Mouse (Mus musculus): ENCODE measurements at regions not wholly inside any gene's neighbourhood (a gene's known extent, or its start where the extent isn't known, plus 50 kb on each side); places are given as distances from the start of the nearest gene placed in this dataset.

DNA sequence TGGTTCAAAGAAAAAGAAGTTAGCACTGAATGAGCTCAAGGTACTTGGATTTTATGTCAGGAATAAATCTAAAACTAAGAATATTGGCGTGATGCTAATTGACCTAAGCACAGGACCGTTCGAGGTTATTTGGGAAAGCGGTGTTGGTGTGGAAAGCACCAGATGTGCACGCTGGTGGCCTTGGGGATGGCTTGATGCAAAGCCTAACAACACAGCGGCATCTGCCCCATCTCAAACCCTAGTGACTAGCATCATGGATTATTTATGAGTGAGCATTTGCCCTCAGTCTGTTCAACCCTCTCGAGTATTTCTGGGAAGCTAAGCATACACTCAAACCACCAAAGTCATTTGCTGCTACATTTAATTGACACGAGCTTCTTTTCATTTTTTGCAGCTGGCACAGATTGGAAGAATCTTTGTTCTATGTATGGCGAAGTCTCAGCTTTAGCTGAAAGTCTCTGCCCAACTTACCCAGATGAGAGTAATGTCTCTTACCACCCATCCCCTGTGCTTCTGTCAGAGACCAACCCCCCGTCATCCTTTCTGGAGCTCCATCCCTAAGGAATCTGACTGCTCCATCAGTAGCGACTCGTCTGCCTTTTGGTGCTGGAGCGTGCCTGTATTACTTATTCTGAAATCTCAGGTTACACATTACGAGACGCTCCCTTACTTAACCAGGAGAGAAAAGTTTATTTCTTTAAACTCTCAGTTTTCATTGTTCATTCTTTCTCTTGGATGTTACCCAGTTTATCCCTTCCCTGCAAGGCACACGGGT is 257.8 kb upstream of the Gm12728 start:
- no peak for ATAC-seq (replicated peaks; ENCODE audit: low FRiP score, poor library complexity, severe bottlenecking)

DNA sequence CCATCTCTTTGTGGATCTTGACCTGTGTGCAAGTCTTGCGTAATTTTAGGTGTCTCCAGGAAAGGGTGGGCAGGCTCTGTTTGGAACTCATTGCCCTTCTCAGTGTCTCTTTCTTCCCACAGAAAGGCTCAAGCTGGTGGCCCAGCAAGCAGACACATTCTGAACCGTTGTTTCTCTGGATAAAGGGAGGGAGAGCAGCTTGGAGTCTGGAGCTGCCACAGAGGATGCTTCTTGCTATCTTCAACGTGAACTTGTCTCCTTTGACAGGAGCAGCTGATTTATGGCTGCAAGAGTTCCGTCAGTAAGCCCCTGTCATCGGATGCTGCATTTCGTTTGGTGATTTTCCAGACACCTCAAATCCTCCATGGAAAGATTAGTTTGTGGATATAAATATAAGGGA is 254.2 kb upstream of the Gm12728 start:
- ATAC-seq (replicated peaks; ENCODE audit: low FRiP score, poor library complexity, severe bottlenecking), result no peak

DNA sequence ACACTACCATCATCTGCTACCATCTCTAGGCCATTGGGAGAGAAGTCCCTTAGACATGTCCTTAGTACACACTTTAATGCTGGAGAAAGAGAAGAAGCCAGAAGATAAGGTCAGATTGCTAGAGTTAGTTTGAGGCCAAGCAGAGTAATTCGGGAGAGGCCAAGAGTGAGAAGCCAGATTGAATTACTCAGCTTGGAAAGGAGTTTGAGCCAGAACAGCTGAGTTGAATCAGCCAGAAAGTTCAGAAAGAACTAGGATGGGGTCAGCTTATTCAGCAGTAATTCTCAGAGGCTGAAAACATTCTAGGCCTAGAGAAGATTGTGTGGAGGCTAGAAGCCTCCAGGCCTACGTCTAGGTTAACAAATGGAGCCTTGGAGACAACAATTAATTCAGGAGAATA is 244.2 kb upstream of the Gm12728 start:
- ATAC-seq (replicated peaks; ENCODE audit: low FRiP score, poor library complexity, severe bottlenecking), result no peak

DNA sequence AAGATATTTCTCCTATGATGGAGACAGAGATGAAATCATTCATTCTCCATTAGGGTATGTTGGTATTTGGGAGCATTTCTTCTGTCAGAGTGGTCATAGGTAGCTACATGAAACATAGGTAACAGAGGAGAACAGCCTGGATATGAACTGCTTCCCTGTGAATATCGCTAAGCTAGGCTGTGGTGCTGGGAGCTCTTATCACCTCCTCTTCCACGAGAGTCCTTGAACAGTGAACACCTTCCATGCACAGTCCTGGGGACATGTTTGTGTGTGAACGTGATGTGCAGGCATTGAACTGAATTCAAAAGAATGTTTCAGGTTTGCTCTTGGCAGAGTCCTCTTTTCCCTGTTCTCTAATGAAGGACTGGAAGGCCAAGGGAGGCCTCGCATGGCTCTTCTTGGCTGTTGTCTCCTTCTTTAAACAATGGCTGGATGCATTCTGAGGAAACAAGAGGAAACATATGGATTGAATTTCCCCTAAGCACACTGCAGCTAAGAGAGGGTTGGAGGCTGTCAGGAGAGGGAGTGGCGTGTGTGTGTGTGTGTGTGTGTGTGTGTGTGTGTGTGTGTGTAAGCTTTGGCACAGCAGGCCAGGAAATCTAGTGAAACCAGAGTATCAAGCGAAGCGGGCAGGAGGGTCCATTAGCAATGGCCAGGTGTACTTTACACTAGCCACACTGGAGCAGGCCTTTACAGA is 239.8 kb upstream of the Gm12728 start:
- ATAC-seq (replicated peaks; ENCODE audit: low FRiP score, poor library complexity, severe bottlenecking), result no peak

DNA sequence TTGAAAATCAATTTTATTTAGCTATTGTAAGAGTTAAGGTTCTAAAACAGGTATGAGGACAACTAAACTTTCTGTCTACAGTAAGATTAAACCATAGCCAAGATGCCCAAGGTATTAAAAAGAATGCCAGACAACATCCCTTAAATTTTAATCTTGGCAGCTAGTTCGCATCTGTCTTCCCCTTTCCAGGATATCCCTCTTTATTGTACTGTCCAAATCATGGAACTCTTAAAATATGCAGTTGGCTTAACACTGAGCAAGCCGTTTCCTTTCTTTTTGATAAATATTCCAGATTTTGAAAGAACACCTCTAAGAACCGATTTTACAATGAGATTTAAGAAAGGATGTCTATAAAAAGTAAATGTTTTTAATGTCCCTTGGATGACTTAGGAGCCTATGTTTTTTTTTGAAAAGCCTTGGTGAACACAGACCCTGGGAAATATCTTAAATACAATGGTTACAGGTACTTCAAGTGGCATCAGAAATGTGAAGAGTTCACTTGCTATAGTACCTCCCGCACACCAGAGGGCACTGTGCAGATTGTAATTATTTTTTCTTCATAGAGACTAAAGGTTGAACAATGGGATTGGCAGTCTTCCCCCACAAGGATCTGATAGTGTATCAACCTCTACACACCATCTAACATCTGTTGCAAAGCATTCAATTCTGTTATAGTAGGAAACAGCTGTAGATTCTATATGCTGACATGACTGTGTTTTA is 237.5 kb upstream of the Gm12728 start:
- no peak for ATAC-seq (replicated peaks; ENCODE audit: low FRiP score, poor library complexity, severe bottlenecking)

DNA sequence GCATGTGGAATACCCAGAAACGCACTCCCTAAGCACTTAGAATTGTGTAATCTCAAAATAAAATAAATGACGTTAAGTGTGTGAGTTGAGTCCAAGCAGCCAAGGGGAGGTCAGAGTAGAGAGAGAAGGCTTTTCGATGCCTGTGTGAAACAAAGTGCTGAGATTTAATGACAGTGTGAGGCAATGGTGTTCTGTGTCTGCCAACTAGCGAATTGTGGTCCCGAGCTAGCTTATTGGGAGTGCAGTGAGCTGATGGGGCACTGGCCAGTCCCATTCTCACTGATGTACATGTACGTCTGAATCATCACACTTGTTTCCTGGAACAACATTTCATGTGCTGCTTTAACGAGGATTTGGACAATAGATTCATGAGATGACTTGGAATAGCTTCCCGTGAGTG is 234.7 kb upstream of the Gm12728 start:
- ATAC-seq (replicated peaks; ENCODE audit: low FRiP score, poor library complexity, severe bottlenecking), result no peak

DNA sequence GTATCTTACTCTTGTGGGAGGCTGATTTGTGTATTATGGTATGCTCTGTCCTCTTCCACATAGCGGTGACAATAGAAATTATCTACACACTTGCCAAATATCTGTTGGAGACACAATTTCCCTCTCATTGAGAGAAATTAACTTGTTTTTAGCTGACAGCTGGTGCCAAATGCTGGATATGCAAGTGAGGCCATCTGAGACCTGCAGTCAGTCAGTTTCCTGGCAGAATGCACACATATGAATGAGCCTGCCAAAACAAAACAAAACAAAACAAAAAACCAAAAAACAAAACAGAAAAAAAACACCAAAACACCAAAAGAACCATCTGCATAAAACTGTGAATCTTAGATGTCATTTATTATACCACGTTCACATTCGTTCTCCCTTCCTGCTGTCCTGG is 233.7 kb upstream of the Gm12728 start:
- ATAC-seq (replicated peaks; ENCODE audit: low FRiP score, poor library complexity, severe bottlenecking), result no peak

DNA sequence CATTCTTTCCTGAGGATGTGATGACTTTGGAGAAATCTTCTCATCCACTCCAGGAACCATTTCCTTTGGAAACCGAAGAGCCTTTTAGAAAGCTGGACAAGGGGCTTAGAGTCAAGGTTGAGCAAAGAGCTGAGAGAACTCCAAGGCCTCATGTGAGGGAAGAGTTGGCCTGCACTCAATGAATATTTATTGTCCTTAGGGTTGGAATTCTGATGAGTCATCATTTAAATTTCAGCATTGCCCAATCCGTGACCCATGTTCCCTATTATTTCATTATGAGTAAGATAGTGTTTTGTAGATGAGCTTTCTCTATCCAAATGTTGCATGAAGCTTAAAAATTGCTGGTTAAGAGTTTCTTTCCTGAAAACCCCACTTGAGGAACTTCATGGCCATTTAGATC is 232.3 kb upstream of the Gm12728 start:
- no peak for ATAC-seq (replicated peaks; ENCODE audit: low FRiP score, poor library complexity, severe bottlenecking)

DNA sequence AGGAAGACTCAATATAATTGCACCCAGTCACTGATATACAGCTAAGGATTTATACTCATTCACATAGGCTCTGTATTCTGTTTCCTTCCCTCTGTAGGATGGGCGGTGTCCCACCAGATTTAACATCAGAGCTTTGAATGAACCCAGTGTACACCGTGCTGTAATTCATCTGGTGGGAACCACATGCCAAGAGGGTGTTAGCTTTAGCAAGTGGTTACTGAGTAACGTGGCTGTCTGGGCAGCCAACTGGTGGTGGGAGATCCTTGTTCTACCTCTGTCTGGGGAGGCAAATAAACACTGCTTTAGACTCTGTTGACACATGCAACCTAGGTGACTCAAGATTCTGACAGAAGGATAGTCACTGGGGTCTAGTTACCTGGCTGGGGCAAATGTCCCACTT is 229.6 kb upstream of the Gm12728 start:
- no peak for ATAC-seq (replicated peaks; ENCODE audit: low FRiP score, poor library complexity, severe bottlenecking)

DNA sequence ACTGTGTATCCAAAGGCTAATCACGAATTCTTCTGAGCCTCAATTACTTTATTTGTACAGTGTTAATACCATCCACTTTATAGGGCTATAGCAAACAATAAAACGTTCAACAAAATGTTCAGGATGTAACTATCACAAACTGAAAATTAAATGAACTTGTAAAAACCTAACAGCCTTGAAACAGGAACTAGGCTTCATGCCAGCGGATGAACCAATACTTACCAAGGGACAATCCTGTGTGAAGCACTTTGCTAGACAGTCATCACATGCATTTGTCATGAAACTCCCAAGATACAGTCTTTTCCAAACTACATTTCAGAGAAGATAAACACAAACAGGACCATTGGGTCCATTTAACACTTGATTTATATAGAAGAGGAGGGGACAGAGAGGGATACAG is 228.9 kb upstream of the Gm12728 start:
- no peak for ATAC-seq (replicated peaks; ENCODE audit: low FRiP score, poor library complexity, severe bottlenecking)

DNA sequence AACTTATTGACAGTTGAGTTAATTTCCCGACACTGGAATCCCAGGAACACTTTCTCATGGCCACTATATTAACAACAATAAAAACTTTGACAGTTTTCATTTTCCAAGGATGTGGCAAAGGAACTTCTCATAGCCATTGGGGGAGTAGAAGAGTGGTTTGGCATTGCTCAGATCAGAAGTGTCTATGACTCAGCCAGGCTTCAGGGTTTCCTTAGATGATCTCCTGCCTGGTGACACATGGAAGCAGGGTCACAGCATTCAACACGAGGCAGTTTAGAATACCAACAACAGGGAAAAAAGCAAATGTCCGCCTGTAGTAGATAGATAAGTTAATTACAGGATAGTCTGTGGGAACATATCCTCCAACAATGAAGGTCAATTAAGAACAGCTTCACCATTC is 228.1 kb upstream of the Gm12728 start:
- no peak for ATAC-seq (replicated peaks; ENCODE audit: low FRiP score, poor library complexity, severe bottlenecking)

DNA sequence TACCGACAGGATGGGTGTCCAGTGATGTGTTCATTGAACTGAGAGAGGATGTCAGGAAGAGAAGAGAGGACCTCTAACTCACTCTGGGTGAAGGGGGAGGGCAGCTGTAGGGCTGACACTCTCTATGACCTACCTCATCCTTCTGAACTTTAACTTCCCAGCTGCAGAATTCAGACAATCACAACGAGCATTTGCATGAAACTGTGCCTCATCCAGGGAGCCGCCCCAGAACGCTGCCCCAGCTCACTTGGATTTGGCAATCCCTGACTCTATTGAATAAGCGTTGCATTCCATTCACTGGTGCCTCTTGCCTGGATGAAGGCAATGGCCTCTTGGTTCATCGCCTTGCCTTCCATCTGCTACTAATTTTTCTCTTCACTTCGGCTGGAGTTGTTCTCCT is 223.9 kb upstream of the Gm12728 start:
- no peak for ATAC-seq (replicated peaks; ENCODE audit: low FRiP score, poor library complexity, severe bottlenecking)

DNA sequence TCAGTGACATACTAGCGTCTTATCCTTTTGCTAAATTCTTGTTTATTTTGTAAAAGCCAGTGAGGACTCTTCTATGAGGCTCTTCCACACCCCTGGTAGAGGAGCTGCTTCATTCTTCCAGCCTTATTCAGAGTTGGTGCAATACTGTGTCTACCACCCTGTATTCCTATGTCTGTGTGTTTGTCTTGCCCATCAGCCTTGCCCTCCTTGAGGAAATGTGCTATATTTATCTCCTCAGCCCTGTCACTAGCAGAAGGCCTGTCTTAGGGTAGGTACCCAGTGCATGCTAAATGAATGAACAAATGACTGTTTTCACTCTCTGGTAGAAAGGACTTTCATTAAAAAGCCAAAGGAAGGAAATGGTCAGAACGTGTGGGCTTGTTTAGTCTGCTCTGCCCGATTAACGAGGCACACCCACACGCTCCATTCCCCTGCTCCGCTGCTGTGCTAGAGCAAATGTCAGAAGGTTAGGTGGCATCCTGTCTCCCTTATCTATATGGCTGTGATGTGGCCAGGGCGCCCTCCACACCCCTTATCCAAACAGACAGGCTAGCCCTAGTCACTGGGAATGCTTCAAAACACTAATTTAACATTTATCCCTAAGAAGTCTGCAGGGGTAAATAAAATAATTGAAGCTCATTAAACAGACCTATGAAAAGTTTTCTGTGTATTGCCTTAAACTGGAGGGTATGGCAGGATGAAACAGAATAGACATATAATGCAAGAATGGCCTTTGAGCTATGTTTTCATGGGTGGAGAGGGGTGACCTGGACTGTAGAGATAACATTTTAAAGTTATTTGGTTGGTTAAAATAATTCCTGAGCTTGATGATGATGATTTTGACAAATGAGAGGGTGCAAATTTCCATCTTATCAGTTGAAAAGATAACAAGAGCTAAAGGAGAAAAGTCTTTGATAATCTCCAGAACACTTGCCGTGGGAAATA is 222.9 kb upstream of the Gm12728 start:
- ATAC-seq (replicated peaks; ENCODE audit: low FRiP score, poor library complexity, severe bottlenecking), result peak; percentile 97

DNA sequence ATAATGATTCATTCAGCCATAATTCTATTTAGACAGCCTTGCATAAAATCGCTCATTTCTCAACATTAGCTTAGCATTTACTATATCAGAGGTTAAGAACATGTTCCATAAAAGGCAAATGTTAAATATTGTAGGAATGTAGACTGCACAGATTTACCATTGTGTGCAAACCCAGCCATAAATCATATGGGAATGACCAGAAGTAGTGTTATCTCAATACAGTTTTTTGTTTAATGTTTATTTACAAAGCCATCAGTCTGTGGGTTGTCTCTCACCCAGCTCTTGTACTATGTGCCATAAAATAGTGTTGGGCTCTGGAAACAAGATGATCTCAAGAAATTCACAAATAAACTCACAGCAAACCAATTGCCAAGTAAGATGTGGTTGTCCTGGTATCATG is 220.0 kb upstream of the Gm12728 start:
- ATAC-seq (replicated peaks; ENCODE audit: low FRiP score, poor library complexity, severe bottlenecking), result no peak

DNA sequence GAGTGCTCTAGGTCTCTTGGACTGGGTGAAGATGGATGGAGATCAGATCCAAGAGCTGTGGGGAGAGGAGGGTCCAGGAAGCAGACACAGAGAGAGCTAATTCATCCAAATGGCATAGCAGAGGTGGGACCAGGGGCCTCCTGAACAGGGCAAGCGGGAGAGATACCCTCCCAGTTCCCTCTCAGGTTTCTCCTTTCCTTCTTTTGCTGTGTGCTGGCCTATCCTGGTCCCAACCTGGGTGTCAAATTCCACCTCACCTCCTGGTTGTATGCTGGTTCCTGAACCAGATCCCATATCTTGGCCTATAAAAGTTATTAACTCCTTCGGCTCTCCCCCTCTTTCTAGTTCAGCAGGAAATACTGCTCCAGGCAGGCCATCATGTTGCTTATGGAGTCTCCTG is 214.1 kb upstream of the Gm12728 start:
- ATAC-seq (replicated peaks; ENCODE audit: low FRiP score, poor library complexity, severe bottlenecking), result no peak

DNA sequence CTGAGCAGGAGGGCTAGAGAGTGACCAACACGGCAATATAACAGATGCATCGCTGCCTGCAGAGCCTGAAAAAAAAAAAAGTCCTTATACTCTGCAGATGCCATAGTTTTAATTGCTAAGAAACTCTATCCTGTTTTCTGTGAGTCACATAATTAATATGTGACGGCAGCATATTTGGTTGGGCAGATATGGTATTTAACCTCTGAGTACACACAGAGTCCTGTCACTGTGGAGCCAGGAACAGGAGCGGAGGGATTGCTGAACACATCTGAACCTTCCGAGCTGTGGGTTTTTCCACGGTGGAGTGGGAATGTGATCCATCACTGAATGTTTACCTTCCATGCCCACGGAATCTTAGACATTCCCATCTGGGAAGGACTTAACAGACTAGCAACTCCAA is 208.7 kb upstream of the Gm12728 start:
- no peak for ATAC-seq (replicated peaks; ENCODE audit: low FRiP score, poor library complexity, severe bottlenecking)

DNA sequence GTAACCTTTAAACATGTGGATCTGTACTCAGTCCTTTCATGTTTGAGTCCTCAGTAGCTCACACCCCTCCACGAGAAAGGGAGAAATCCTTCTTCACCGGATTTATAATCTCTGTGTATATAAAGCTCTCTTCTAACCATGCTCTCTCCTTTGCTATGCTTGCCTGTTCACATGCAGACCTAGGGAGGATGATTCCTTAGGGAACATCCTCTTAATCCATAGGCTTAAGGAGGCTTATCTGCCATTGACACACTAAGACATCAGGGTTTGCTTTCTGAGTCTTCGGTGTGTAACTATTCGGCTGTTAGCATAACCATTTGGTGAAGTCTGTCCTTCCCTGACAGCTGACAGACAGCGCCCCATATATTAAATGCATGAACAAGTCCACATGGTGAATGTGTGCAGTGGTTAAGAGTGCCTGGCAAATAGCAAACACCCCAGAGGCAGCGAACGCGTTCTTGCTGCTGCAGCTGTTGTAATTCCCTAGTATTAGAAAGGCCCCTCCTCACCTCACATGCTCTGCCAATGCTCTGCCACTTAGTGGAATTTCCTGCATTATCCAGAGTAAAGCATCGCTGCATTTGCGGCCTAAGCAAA is 205.2 kb upstream of the Gm12728 start:
- ATAC-seq (replicated peaks; ENCODE audit: low FRiP score, poor library complexity, severe bottlenecking), result no peak

DNA sequence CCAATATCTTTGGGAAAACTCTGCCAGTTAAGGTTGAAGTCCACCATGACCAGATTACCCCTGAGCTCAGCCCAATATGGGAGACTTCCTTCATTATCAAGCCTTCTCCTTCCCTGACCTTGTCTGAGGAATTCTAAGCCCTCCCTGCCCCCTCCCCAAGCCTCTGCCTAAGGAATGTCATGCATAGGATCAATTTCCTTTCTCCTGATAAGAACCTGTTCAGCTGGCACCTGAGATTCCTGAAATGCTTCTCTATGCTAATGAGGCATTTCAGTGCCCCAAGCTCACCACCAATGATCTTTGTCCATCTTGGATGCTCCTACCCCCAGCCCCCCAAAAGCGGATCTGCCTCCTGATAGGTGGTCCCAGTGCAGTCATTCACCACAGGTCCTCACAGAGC is 186.0 kb upstream of the Gm12728 start:
- no peak for ATAC-seq (replicated peaks; ENCODE audit: low FRiP score, poor library complexity, severe bottlenecking)

DNA sequence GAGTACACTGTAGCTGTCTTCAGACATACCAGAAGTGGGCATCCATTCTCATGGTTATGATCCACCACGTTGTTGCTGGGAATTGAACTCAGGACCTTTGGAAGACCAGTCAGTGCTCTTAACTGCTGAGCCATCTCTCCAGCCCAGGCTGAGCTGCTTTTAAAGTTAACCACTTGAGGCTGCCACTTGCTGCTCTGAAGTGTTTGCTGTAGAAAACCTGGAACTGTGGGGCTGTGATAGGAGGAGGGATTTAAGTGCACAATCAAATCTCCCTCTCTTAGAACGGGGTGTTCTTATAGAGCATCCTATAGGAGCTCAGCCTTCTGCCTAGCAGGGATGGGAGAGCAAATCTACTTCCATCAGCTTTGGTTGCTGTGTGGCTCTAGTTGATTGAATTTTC is 185.1 kb upstream of the Gm12728 start:
- ATAC-seq (replicated peaks; ENCODE audit: low FRiP score, poor library complexity, severe bottlenecking), result no peak

DNA sequence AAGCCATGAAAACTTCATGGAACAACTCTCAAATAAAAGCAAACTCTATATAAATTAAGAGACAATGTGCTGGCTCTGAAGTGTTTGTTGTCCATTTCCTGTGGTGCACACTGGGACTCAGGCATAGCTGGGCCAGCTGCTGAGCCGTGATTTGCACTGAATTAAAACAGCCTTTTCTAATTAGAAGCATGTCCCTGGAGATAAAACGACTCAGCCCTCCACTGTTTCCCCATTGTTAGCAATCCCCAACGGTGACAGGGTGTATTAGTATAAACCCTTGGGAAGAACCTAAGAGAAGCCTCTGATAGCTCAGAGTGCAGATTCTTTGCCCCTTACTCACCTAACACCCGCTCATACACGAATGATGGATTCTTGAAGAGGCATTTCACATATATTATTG is 182.9 kb upstream of the Gm12728 start:
- no peak for ATAC-seq (replicated peaks; ENCODE audit: low FRiP score, poor library complexity, severe bottlenecking)
